13 mouse cellular contexts compared by ENCODE assay signal in genomic region chr1:172301180-172301579, GRCm38 (mm10). TPM values are rescaled to one million over a fixed set of nuclear protein-coding genes. Genes with fewer than 3 reads are reported as not detected.
DNase-seq lines count a peak whose midpoint lies in the region; ATAC-seq and TF ChIP-seq lines count a peak whose summit lies in the region.
"Had no signal": no experiment of that assay in that cellular context is flagged by ENCODE, and none has a peak within 500 bp of the region (broad histone marks: within the 10 kb centered on the region; RNA-seq: fewer than 3 reads in every experiment).

No protein-coding gene starts in this region.

- H3K27me3 ChIP-seq in intestine, embryonic 15.5 days (replicated peaks), result no peaks in the 10 kb centered on the region
- peaks cover 10% of the 10 kb centered on the region; the same call in 1 of the 2 replicates for H3K27me3 ChIP-seq in intestine, postnatal 0 days (replicated peaks; ENCODE audit: control insufficient read depth, insufficient read depth, low read length)
- no peaks in the 10 kb centered on the region for H3K27me3 ChIP-seq in embryonic facial prominence, embryonic 12.5 days
- peaks cover 19% of the 10 kb centered on the region; the same call in 1 of the 2 replicates for H3K27me3 ChIP-seq in limb, embryonic 10.5 days (ENCODE audit: low read depth, poor library complexity, severe bottlenecking)
- no peaks in the 10 kb centered on the region for H3K27me3 ChIP-seq in neural tube, embryonic 14.5 days (ENCODE audit: control insufficient read depth, insufficient read depth, low read length)
- H3K27me3 ChIP-seq in kidney, adult 2 months (replicated peaks; ENCODE audit: control insufficient read depth, insufficient read depth, low read length), result no peaks in the 10 kb centered on the region

- no peak overlapping the region for H3K4me2 ChIP-seq in intestine, embryonic 15.5 days (replicated peaks)
- H3K4me2 ChIP-seq in intestine, postnatal 0 days (replicated peaks; ENCODE audit: low read depth), result no peak overlapping the region
- no peak overlapping the region for H3K4me2 ChIP-seq in embryonic facial prominence, embryonic 12.5 days (replicated peaks)
- H3K4me2 ChIP-seq in neural tube, embryonic 14.5 days (ENCODE audit: low read depth, low read length), result no peak overlapping the region
- H3K4me2 ChIP-seq: liver, embryonic 11.5 days had no signal

- H3K36me3 ChIP-seq in intestine, embryonic 15.5 days, result no peaks in the 10 kb centered on the region
- no peaks in the 10 kb centered on the region for H3K36me3 ChIP-seq in intestine, postnatal 0 days (ENCODE audit: control insufficient read depth, insufficient read depth)
- H3K36me3 ChIP-seq in embryonic facial prominence, embryonic 12.5 days, result no peaks in the 10 kb centered on the region
- H3K36me3 ChIP-seq in limb, embryonic 10.5 days, result no peaks in the 10 kb centered on the region
- no peaks in the 10 kb centered on the region for H3K36me3 ChIP-seq in neural tube, embryonic 14.5 days (ENCODE audit: control insufficient read depth, insufficient read depth, low read length)
- H3K36me3 ChIP-seq in kidney, adult 2 months (ENCODE audit: control insufficient read depth, insufficient read depth, low read length), result no peaks in the 10 kb centered on the region
- H3K36me3 ChIP-seq: G1E had no signal

- peak; percentile 19; the same call in 1 of the 2 replicates for ATAC-seq in intestine, embryonic 15.5 days
- no peak for ATAC-seq in intestine, postnatal 0 days
- 0 out of 2 replicates have a peak, but pooled peaks have one; percentile 20 for ATAC-seq in embryonic facial prominence, embryonic 12.5 days (ENCODE audit: insufficient number of reproducible peaks, insufficient read depth, low FRiP score, low TSS enrichment)
- peak; percentile 47; the same call in 1 of the 2 replicates for ATAC-seq in neural tube, embryonic 14.5 days (ENCODE audit: low read depth)

- H3K27ac ChIP-seq in intestine, embryonic 15.5 days, result no peak overlapping the region
- H3K27ac ChIP-seq in intestine, postnatal 0 days (ENCODE audit: low read depth, low read length), result no peak overlapping the region
- no peak overlapping the region; the same call in 1 of the 2 replicates for H3K27ac ChIP-seq in embryonic facial prominence, embryonic 12.5 days
- H3K27ac ChIP-seq in limb, embryonic 10.5 days, result peak overlapping the region; percentile 56
- H3K27ac ChIP-seq in neural tube, embryonic 14.5 days (ENCODE audit: low read depth, low read length), result no peak overlapping the region
- H3K27ac ChIP-seq in kidney, adult 2 months (ENCODE audit: insufficient read depth, low read depth, low read length), result no peak overlapping the region

- H3K4me1 ChIP-seq in intestine, embryonic 15.5 days (replicated peaks), result peaks cover 13% of the 10 kb centered on the region
- no peaks in the 10 kb centered on the region for H3K4me1 ChIP-seq in intestine, postnatal 0 days (replicated peaks; ENCODE audit: control insufficient read depth, insufficient read depth, low read length)
- peaks cover 46% of the 10 kb centered on the region for H3K4me1 ChIP-seq in embryonic facial prominence, embryonic 12.5 days
- H3K4me1 ChIP-seq in limb, embryonic 10.5 days, result peaks cover 90% of the 10 kb centered on the region
- no peaks in the 10 kb centered on the region for H3K4me1 ChIP-seq in neural tube, embryonic 14.5 days (ENCODE audit: control insufficient read depth, insufficient read depth, low read length)
- H3K4me1 ChIP-seq in kidney, adult 2 months (ENCODE audit: control insufficient read depth, insufficient read depth, low read length), result no peaks in the 10 kb centered on the region; the same call in 1 of the 2 replicates

- 43% methylated on average over 12 of the region's 12 CpGs for WGBS in intestine, embryonic 15.5 days
- WGBS in intestine, postnatal 0 days, result 56% methylated on average over 12 of the region's 12 CpGs
- 35% methylated on average over 12 of the region's 12 CpGs for WGBS in embryonic facial prominence, embryonic 12.5 days
- 50% methylated on average over 12 of the region's 12 CpGs for WGBS in limb, embryonic 10.5 days
- WGBS in neural tube, embryonic 14.5 days, result 31% methylated on average over 12 of the region's 12 CpGs
- WGBS in kidney, adult 2 months, result 74% methylated on average over 12 of the region's 12 CpGs

- H3K4me3 ChIP-seq in intestine, embryonic 15.5 days (replicated peaks), result no peak overlapping the region
- H3K4me3 ChIP-seq in intestine, postnatal 0 days (ENCODE audit: low read depth, low read length), result no peak overlapping the region
- no peak overlapping the region for H3K4me3 ChIP-seq in embryonic facial prominence, embryonic 12.5 days
- H3K4me3 ChIP-seq in limb, embryonic 10.5 days, result no peak overlapping the region
- no peak overlapping the region for H3K4me3 ChIP-seq in neural tube, embryonic 14.5 days (ENCODE audit: low read depth, low read length)
- H3K4me3 ChIP-seq in kidney, adult 2 months (ENCODE audit: insufficient read depth, low read depth, low read length), result no peak overlapping the region

- TF ChIP-seq POLR2A in kidney, adult 2 months (IDR thresholded peaks at IDR 0.05; ENCODE audit: low read depth, low read length), result no peak

- H3K9ac ChIP-seq in intestine, embryonic 15.5 days, result no peak overlapping the region
- H3K9ac ChIP-seq in intestine, postnatal 0 days (ENCODE audit: low read depth, low read length), result no peak overlapping the region
- H3K9ac ChIP-seq in embryonic facial prominence, embryonic 12.5 days, result no peak overlapping the region
- H3K9ac ChIP-seq in neural tube, embryonic 14.5 days (replicated peaks; ENCODE audit: low read depth, low read length), result no peak overlapping the region

- TF ChIP-seq CTCF in intestine, postnatal 0 days (IDR thresholded peaks at IDR 0.05; ENCODE audit: low read depth), result no peak
- no peak for TF ChIP-seq CTCF in kidney, adult 2 months (conservative IDR thresholded peaks at IDR 0.05; ENCODE audit: insufficient read depth, insufficient read length, low read depth, low read length)

- H3K9me3 ChIP-seq in intestine, embryonic 15.5 days, result no peaks in the 10 kb centered on the region
- H3K9me3 ChIP-seq in intestine, postnatal 0 days (ENCODE audit: control insufficient read depth), result no peaks in the 10 kb centered on the region
- H3K9me3 ChIP-seq in embryonic facial prominence, embryonic 12.5 days, result no peaks in the 10 kb centered on the region
- H3K9me3 ChIP-seq in limb, embryonic 10.5 days (replicated peaks), result no peaks in the 10 kb centered on the region
- H3K9me3 ChIP-seq in neural tube, embryonic 14.5 days (ENCODE audit: control insufficient read depth, low read length), result no peaks in the 10 kb centered on the region
- H3K9me3 ChIP-seq: G1E had no signal

- no peak for DNase-seq in limb, embryonic 10.5 days (ENCODE audit: low spot score)
- DNase-seq in kidney, adult 2 months, result no peak
- DNase-seq in urinary bladder, postnatal 14 days (ENCODE audit: low spot score), result no peak
- DNase-seq: adrenal gland, adult 8-10 months; cerebellum, postnatal 25 days; heart, postnatal 14 days; thymus, postnatal 4 days had no signal

RNA-seq across cellular contexts. Expression of gene Atp1a2, which starts 3.3 kb away (rescaled TPM):
- polyA plus RNA-seq in intestine, embryonic 15.5 days (2015; fragmentation: Nextera tagmentation; extraction: Ambion mirVana), result 3.3 TPM in 2 replicates
- 1.9 and 2.8 TPM in 2 replicates for polyA plus RNA-seq in intestine, postnatal 0 days (2015; fragmentation: Nextera tagmentation; extraction: Ambion mirVana)
- 4.5 and 4.7 TPM in 2 replicates for polyA plus RNA-seq in embryonic facial prominence, embryonic 12.5 days (2016; fragmentation: Nextera tagmentation; extraction: Ambion mirVana)
- 0.62 and 3.2 TPM in 2 replicates for polyA plus RNA-seq in limb, embryonic 10.5 days (2016; fragmentation: Nextera tagmentation; extraction: Ambion mirVana)
- polyA plus RNA-seq in neural tube, embryonic 14.5 days (2014; fragmentation: Nextera tagmentation; extraction: Ambion mirVana), result 23.6 and 27.9 TPM in 2 replicates
- 21.5 and 36.4 TPM in 2 replicates for polyA plus RNA-seq in kidney, adult 2 months (2012; rRNA removed)
- polyA plus RNA-seq: G1E had no signal

RNA-seq across cellular contexts. Expression of gene Kcnj9, which starts 27.9 kb away (rescaled TPM):
- 0.08 TPM in 1 of 2 replicates, not detected in the other for polyA plus RNA-seq in intestine, embryonic 15.5 days (2015; fragmentation: Nextera tagmentation; extraction: Ambion mirVana)
- 0.05 TPM in 1 of 2 replicates, not detected in the other for polyA plus RNA-seq in intestine, postnatal 0 days (2015; fragmentation: Nextera tagmentation; extraction: Ambion mirVana)
- polyA plus RNA-seq in embryonic facial prominence, embryonic 12.5 days (2016; fragmentation: Nextera tagmentation; extraction: Ambion mirVana), result 0.15 and 0.22 TPM in 2 replicates
- 0.10 TPM in 1 of 2 replicates, not detected in the other for polyA plus RNA-seq in limb, embryonic 10.5 days (2016; fragmentation: Nextera tagmentation; extraction: Ambion mirVana)
- polyA plus RNA-seq in neural tube, embryonic 14.5 days (2014; fragmentation: Nextera tagmentation; extraction: Ambion mirVana), result 1.3 and 2.7 TPM in 2 replicates
- 0.06 and 0.11 TPM in 2 replicates for polyA plus RNA-seq in kidney, adult 2 months (2012; rRNA removed)
- polyA plus RNA-seq: G1E had no signal

RNA-seq across cellular contexts. Expression of gene Igsf8, which starts 39.7 kb away (rescaled TPM):
- polyA plus RNA-seq in intestine, embryonic 15.5 days (2015; fragmentation: Nextera tagmentation; extraction: Ambion mirVana), result 46.1 and 53.3 TPM in 2 replicates
- 17.7 and 17.8 TPM in 2 replicates for polyA plus RNA-seq in intestine, postnatal 0 days (2015; fragmentation: Nextera tagmentation; extraction: Ambion mirVana)
- 45.4 and 45.8 TPM in 2 replicates for polyA plus RNA-seq in embryonic facial prominence, embryonic 12.5 days (2016; fragmentation: Nextera tagmentation; extraction: Ambion mirVana)
- polyA plus RNA-seq in limb, embryonic 10.5 days (2016; fragmentation: Nextera tagmentation; extraction: Ambion mirVana), result 30.0 and 40.8 TPM in 2 replicates
- 66.2 and 72.2 TPM in 2 replicates for polyA plus RNA-seq in neural tube, embryonic 14.5 days (2014; fragmentation: Nextera tagmentation; extraction: Ambion mirVana)
- polyA plus RNA-seq in kidney, adult 2 months (2012; rRNA removed), result 54.3 and 57.7 TPM in 2 replicates

RNA-seq across cellular contexts. Expression of gene Kcnj10, which starts 39.8 kb away (rescaled TPM):
- 0.08 TPM in 2 replicates for polyA plus RNA-seq in intestine, embryonic 15.5 days (2015; fragmentation: Nextera tagmentation; extraction: Ambion mirVana)
- polyA plus RNA-seq in intestine, postnatal 0 days (2015; fragmentation: Nextera tagmentation; extraction: Ambion mirVana), result 0.16 and 0.17 TPM in 2 replicates
- 0.06 and 0.08 TPM in 2 replicates for polyA plus RNA-seq in embryonic facial prominence, embryonic 12.5 days (2016; fragmentation: Nextera tagmentation; extraction: Ambion mirVana)
- 0.05 TPM in 2 replicates for polyA plus RNA-seq in limb, embryonic 10.5 days (2016; fragmentation: Nextera tagmentation; extraction: Ambion mirVana)
- polyA plus RNA-seq in neural tube, embryonic 14.5 days (2014; fragmentation: Nextera tagmentation; extraction: Ambion mirVana), result 2.3 and 2.6 TPM in 2 replicates
- 17.0 and 17.1 TPM in 2 replicates for polyA plus RNA-seq in kidney, adult 2 months (2012; rRNA removed)
- polyA plus RNA-seq: G1E had no signal

RNA-seq across cellular contexts. Expression of gene Atp1a4, which starts 43.0 kb away (rescaled TPM):
- not detected in 2 replicates for polyA plus RNA-seq in intestine, embryonic 15.5 days (2015; fragmentation: Nextera tagmentation; extraction: Ambion mirVana)
- polyA plus RNA-seq in intestine, postnatal 0 days (2015; fragmentation: Nextera tagmentation; extraction: Ambion mirVana), result not detected in 2 replicates
- polyA plus RNA-seq in embryonic facial prominence, embryonic 12.5 days (2016; fragmentation: Nextera tagmentation; extraction: Ambion mirVana), result not detected in 2 replicates
- polyA plus RNA-seq in limb, embryonic 10.5 days (2016; fragmentation: Nextera tagmentation; extraction: Ambion mirVana), result not detected in 2 replicates
- polyA plus RNA-seq in neural tube, embryonic 14.5 days (2014; fragmentation: Nextera tagmentation; extraction: Ambion mirVana), result not detected in 2 replicates
- polyA plus RNA-seq in kidney, adult 2 months (2012; rRNA removed), result 0.09 and 0.11 TPM in 2 replicates
- polyA plus RNA-seq: G1E; liver, embryonic 11.5 days had no signal
